Comparison of ENCODE assay signal across 13 mouse cellular contexts in the genomic region with DNA sequence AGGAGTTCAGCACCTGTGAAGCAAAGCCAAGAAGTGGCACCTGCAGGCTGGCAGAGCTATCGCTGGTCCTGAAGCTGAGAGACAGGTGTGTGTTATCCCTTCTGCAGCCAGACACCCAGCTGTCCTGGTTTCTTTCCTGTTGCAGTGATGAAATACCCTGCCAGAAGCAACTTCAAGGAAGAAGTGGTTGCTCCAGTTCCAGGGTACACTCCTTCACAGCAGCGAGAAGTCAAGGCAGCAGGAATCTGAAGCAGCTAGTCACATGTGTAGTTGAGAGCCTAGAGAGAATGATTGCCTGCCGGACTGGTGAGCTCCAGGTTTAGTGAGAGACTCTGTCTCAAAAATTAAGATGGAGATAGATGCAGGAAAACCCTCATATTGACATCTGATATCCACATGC.
"Had no signal": no experiment of that assay in that cellular context is flagged by ENCODE, and none has a peak within 500 bp of the region (broad histone marks: within the 10 kb centered on the region; RNA-seq: fewer than 3 reads in every experiment).

No protein-coding gene starts in this region.

- H3K4me2 ChIP-seq: limb, embryonic 15.5 days; liver, embryonic 12.5 days; neural tube, embryonic 13.5 days; stomach, embryonic 15.5 days had no signal

- H3K4me1 ChIP-seq: limb, embryonic 15.5 days; midbrain, embryonic 10.5 days; neural tube, embryonic 13.5 days; stomach, embryonic 15.5 days had no signal

- H3K27ac ChIP-seq: kidney, postnatal 0 days; limb, embryonic 15.5 days; liver, embryonic 12.5 days; midbrain, embryonic 10.5 days; neural tube, embryonic 13.5 days; stomach, embryonic 15.5 days had no signal

- H3K9ac ChIP-seq: limb, embryonic 15.5 days; liver, embryonic 12.5 days; neural tube, embryonic 13.5 days; stomach, embryonic 15.5 days had no signal

- ATAC-seq: liver, embryonic 12.5 days; midbrain, embryonic 16.5 days had no signal

- DNase-seq: kidney, adult 11 months; kidney, adult 9 months; kidney, postnatal 36 days; layer of hippocampus, adult 9-11 months; layer of hippocampus, postnatal 36 days; right cerebral cortex, postnatal 14 days had no signal

- H3K9me3 ChIP-seq: limb, embryonic 15.5 days; liver, embryonic 12.5 days; midbrain, embryonic 10.5 days; neural tube, embryonic 13.5 days; stomach, embryonic 15.5 days had no signal

- H3K4me3 ChIP-seq: limb, embryonic 15.5 days; liver, embryonic 12.5 days; midbrain, embryonic 10.5 days; neural tube, embryonic 13.5 days; stomach, embryonic 15.5 days had no signal

- H3K36me3 ChIP-seq: limb, embryonic 15.5 days; liver, embryonic 12.5 days; midbrain, embryonic 10.5 days; neural tube, embryonic 13.5 days; stomach, embryonic 15.5 days had no signal

- H3K27me3 ChIP-seq: limb, embryonic 15.5 days; liver, embryonic 12.5 days; neural tube, embryonic 13.5 days; stomach, embryonic 15.5 days had no signal
